Mouse (Mus musculus) stomach, embryonic 16.5 days (tissue): Measurements from ENCODE around the gene Jph2. TPM values are rescaled to one million over a fixed set of nuclear protein-coding genes. Genes with fewer than 3 reads are reported as not detected.
A peak's percentile ranks its signal among the peaks of the same experiment; 100 is the strongest.

ENCODE experiments used
- ATAC-seq: fragments of 200-750 bp; cut with Nextera tagmentation; 2 replicates; pipeline ENCODE4 v1.8.0; 2017; ENCODE audit warnings: moderate number of reproducible peaks, moderate TSS enrichment; ENCODE audit not compliant: insufficient read depth, low FRiP score
- H3K27ac ChIP-seq: fragments of 300-500 bp; sonication (generic); 2 replicates; pipeline ENCODE4 v1.5.1; 2014; ENCODE audit warnings: low read length
- H3K27me3 ChIP-seq: fragments of 300-500 bp; sonication (generic); 2 replicates; pipeline ENCODE4 v1.6.1; 2014; ENCODE audit warnings: low read length, control low read depth, mixed read lengths; ENCODE audit not compliant: control insufficient read depth, insufficient read depth
- H3K36me3 ChIP-seq: fragments of 300-500 bp; sonication (generic); 2 replicates; pipeline ENCODE4 v1.6.1; 2014; ENCODE audit warnings: low read length; ENCODE audit not compliant: control insufficient read depth, insufficient read depth
- H3K4me1 ChIP-seq: fragments of 300-500 bp; sonication (generic); 2 replicates; pipeline ENCODE4 v1.6.1; 2014; ENCODE audit warnings: low read length, control low read depth, mixed read lengths; ENCODE audit not compliant: control insufficient read depth, insufficient read depth
- H3K4me2 ChIP-seq: fragments of 300-500 bp; sonication (generic); 2 replicates; pipeline ENCODE4 v1.6.1; 2014; ENCODE audit warnings: low read depth, low read length, mixed read lengths
- H3K4me3 ChIP-seq: fragments of 300-500 bp; sonication (generic); replicated peaks from 2 replicates; pipeline ENCODE4 v1.5.1; 2014; ENCODE audit warnings: mild to moderate bottlenecking, low read length
- H3K9ac ChIP-seq: fragments of 300-500 bp; sonication (generic); 2 replicates; pipeline ENCODE4 v1.6.1; 2014; ENCODE audit warnings: low read length
- H3K9me3 ChIP-seq: fragments of 300-500 bp; sonication (generic); replicated peaks from 2 replicates; pipeline ENCODE4 v1.6.1; 2016; ENCODE audit warnings: low read length, control low read depth; ENCODE audit not compliant: control insufficient read depth
- WGBS: fragments of 180-500 bp; shearing (Covaris S2); extraction: QIAGEN DNeasy Blood & Tissue Kit; methylation state at CpG from one replicate; pipeline ENCODE4 v1.1.7; 2014; 5-methylcytosine and 5-hydroxymethylcytosine counted together
- polyA plus RNA-seq: library from polyadenylated mRNA; unstranded; fragments of >200 nt; fragmentation: Nextera tagmentation; extraction: Ambion mirVana; gene quantifications from 2 replicates; pipeline ENCODE4 v1.2.1, GENCODE M21; 2015

Jph2 gene
- 8.5 and 11.2 TPM in 2 replicates for polyA plus RNA-seq

DNA sequence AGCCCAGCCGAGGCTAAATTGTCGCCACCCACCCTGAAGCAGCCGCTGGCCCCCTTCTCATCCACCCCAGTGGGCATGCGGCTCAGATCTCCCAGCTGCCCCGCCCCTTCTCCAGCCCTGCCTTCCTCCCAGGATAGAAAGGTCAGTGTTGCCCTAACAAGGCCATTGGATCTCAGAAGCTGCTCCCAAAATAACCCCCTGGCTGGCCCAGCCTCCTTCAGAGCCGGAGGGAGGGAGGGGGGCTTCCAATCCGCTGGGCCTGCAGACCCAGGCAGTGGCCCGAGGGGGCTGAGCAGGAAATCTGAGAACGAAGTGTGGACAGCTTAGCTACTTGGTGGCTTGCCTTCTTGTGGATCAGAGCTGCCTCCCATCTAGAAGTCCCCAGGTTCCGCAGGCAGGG, at the start of gene Jph2:
TSS of gene Jph2 (minus strand) at position 89 of the 400 bp plus-strand sequence.
- H3K27ac ChIP-seq, result peak within 1 kb of the TSS; percentile 84
- H3K36me3 ChIP-seq, result no peaks in the 10 kb centered on the region
- H3K9ac ChIP-seq, result peak within 1 kb of the TSS; percentile 68
- H3K4me2 ChIP-seq, result peak within 1 kb of the TSS; percentile 47
- peaks cover 17% of the 10 kb centered on the region for H3K4me1 ChIP-seq
- ATAC-seq, result peak; percentile 83
- peak within 1 kb of the TSS; percentile 47 for H3K4me3 ChIP-seq
- no peaks in the 10 kb centered on the region for H3K27me3 ChIP-seq
- 8% methylated on average over 10 of the region's 10 CpGs for WGBS
- H3K9me3 ChIP-seq, result no peaks in the 10 kb centered on the region

DNA sequence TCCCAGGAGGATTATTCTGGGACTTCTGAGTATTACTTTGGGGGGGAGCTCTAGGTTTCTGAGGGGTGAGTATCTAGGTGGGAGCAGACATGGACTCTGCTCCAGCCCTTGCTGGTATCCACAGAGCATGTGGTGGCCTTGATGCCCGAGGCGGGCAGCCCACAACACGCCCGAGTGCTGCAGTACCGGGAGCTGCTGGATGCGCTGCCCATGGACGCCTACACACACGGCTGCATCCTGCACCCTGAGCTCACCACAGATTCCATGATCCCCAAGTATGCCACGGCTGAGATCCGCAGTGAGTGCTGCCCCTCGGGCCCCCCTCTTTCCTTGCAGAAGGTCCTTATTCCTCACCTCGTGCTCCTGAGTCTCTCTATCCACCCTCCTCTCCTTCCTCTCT, 49.6 kb upstream of the Jph2 start:
- no peaks in the 10 kb centered on the region for H3K27me3 ChIP-seq
- no peak for ATAC-seq
- H3K4me3 ChIP-seq, result no peak overlapping the region
- H3K27ac ChIP-seq, result no peak overlapping the region
- H3K9me3 ChIP-seq, result no peaks in the 10 kb centered on the region
- no peak overlapping the region for H3K4me2 ChIP-seq
- H3K36me3 ChIP-seq, result no peaks in the 10 kb centered on the region
- 78% methylated on average over 12 of the region's 12 CpGs for WGBS
- no peaks in the 10 kb centered on the region for H3K4me1 ChIP-seq
- no peak overlapping the region for H3K9ac ChIP-seq

DNA sequence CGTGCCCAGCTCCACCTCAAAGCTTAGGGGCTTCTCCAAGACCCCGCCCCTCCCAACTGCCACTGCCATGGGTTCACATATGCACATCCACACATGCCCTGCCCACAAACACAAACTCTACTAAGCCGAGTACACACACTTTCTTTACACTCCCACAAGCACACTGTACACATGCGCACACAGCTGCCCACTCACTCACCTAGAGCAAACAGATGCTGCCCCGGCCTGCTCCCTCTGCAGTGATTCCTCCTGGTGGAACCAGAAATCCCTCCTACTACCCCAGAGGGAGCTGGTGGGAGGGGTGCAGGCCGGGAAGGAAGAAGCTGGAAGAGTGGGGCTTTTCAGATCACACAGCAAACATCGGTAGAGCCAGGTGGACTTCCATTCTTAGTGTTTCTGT, 46.2 kb upstream of the Jph2 start:
- Histone ChIP-seq H3K4me2 (no peak overlapping the region), H3K4me1 (no peaks in the 10 kb centered on the region), H3K27ac (no peak overlapping the region), H3K9me3 (no peaks in the 10 kb centered on the region), H3K27me3 (no peaks in the 10 kb centered on the region), H3K9ac (no peak overlapping the region), H3K4me3 (no peak overlapping the region), H3K36me3 (no peaks in the 10 kb centered on the region)
- WGBS, result 44% methylated on average over 7 of the region's 7 CpGs
- ATAC-seq, result peak; percentile 44; the same call in 1 of the 2 replicates

DNA sequence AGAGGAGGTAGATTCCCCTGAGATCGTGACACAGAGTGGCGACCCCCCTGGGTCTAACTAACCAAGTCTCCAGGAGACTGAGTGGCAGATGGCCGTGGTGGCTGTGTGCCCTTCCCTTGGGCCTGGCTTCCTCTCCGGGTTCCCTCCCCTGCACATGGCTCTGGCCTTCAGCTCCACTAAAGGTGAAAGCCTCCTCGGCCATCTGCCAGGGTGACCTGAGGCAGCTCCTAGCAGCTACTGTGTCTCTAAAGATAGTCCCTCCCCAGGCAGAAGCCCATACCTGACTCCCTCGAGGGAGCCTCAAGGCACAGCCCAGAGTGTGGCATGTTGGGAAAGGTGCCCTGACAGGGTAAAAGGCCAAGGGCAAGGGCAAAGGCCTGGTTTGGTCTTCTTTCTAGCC, 45.8 kb upstream of the Jph2 start:
- Histone ChIP-seq H3K4me3 (no peak overlapping the region), H3K9ac (no peak overlapping the region), H3K36me3 (no peaks in the 10 kb centered on the region), H3K27ac (no peak overlapping the region), H3K4me2 (no peak overlapping the region), H3K4me1 (no peaks in the 10 kb centered on the region), H3K27me3 (no peaks in the 10 kb centered on the region), H3K9me3 (no peaks in the 10 kb centered on the region)
- ATAC-seq, result no peak
- whole genome bisulfite sequencing, result 59% methylated on average over 6 of the region's 6 CpGs

DNA sequence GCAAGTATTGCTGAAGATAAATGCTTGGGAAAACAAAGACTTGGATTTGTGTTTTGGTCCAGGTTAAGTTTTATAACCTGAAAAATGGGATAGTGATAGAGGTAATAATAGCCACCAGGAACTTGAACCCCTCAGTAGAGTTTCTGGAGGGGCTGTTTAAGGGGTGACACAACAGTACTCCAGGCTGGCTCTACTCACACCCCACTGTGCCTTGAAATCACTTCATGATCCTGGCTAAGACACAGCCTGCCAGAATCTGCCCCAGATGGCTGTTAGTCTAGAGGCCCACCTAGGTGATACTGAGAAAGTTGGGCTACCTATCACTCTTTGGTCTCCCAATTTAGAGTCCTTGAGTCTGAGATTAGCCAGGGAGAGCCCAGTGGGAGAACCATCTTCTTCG, 41.7 kb upstream of the Jph2 start:
- Histone ChIP-seq H3K9me3 (no peaks in the 10 kb centered on the region), H3K4me3 (0 out of 2 replicates have a peak overlapping the region, but pooled peaks have one; percentile 37), H3K4me1 (no peaks in the 10 kb centered on the region), H3K36me3 (no peaks in the 10 kb centered on the region), H3K27ac (no peak overlapping the region), H3K27me3 (no peaks in the 10 kb centered on the region), H3K4me2 (no peak overlapping the region), H3K9ac (no peak overlapping the region)
- ATAC-seq, result no peak
- 54% methylated on average over 1 of the region's 1 CpGs for WGBS

DNA sequence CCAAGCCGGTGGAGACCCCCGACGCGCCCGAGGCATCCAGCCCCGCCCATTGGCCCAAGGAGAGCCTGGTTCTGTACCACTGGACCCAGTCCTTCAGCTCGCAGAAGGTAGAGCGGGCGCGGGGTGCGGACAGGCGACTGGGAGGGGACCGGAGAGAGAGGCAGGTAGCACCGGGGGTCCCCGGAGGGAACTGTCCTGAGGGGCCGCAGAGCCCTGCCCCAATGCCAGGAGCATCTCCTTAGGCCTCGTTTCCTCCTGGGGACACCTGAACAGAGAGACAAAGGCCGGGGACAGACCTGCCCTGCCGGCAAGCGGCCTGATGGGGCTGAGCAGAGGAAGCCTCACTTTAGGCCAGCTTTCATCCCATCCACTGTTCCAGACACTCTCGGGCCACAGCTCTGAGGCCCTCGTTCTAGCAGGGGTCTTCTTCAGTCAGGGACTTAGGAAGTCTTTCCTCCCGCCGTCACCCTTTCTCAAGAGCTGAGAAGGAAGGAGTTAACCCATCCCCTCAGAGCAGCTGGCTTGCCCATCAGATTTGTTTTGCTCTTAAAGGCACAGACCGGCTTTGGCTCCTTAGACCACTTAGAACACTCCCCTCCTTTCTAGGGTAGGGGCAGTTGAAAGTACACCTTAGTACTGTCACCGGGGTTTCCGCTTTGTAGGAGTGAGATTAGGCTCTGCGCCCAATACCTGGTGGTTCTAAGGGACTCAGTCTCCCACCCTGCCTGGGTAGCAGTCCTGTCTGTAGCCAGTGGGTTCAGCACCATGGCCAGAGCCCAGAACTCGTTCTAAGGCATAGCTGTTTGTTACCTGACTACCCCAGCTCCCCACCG, 41.0 kb upstream of the Jph2 start:
- WGBS, result 3% methylated on average over 30 of the region's 30 CpGs

DNA sequence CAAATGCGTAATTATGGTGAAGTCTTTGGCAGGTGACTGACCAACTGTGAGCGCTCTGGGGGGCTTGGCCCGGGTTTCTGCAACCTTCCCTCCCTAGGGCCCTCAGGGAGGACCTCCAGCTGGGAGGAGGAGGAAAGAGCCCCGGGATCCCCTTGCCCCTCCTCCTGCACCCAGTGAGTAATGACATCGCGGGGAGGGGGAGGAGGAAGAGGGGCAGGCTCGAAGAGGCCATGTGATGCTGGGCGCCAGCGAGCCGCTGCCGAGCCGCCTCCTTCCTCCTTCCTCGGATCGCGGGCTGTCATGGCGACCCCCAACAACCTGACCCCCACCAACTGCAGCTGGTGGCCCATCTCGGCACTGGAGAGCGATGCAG, 40.4 kb upstream of the Jph2 start, which contains the start of gene Gdap1l1:
TSS of gene Gdap1l1 (plus strand) at position 231 of the 373 bp plus-strand sequence.
- Histone ChIP-seq H3K9me3 (no peaks in the 10 kb centered on the region), H3K27ac (no peak within 1 kb of the TSS), H3K9ac (0 out of 2 replicates have a peak within 1 kb of the TSS, but pooled peaks have one; percentile 4), H3K4me2 (peak within 1 kb of the TSS; percentile 44), H3K27me3 (no peaks in the 10 kb centered on the region), H3K36me3 (no peaks in the 10 kb centered on the region), H3K4me1 (no peaks in the 10 kb centered on the region), H3K4me3 (peak within 1 kb of the TSS; percentile 37)
- 0 out of 2 replicates have a peak, but pooled peaks have one; percentile 25 for ATAC-seq
- WGBS, result 1% methylated on average over 16 of the region's 18 CpGs

More for the DNA sequence above, 41.0 kb upstream of the Jph2 start:
- H3K4me3 ChIP-seq, result peak overlapping the region; percentile 37
- H3K4me2 ChIP-seq, result peak overlapping the region; percentile 44
- H3K9ac ChIP-seq, result 0 out of 2 replicates have a peak overlapping the region, but pooled peaks have one; percentile 4
- H3K27me3 ChIP-seq, result no peaks in the 10 kb centered on the region
- H3K9me3 ChIP-seq, result no peaks in the 10 kb centered on the region
- no peaks in the 10 kb centered on the region for H3K4me1 ChIP-seq
- no peaks in the 10 kb centered on the region for H3K36me3 ChIP-seq
- no peak overlapping the region for H3K27ac ChIP-seq
- ATAC-seq, result peak; percentile 31; the same call in 1 of the 2 replicates

DNA sequence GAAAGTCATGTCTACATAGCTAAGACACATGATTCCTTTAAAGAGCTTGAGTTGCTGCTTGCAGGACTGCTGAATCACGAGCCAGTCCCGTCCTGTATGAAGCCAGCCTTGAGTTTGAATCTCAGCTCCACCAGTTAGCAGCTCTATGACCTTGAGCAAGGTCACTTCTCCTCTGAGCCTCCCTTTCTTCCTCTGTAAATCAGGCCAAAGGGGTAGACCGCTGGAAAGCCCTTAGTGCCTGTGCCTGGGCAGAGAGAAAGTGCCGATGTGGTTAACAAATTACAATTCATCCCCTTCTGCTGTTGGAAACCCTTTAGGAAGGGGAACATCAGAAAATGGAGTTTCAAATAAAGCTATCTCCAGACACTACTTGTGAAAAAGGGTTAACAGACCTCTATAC, 40.0 kb upstream of the Jph2 start:
- WGBS, result 43% methylated on average over 4 of the region's 4 CpGs
- peak overlapping the region; percentile 44 for H3K4me2 ChIP-seq
- no peaks in the 10 kb centered on the region for H3K27me3 ChIP-seq
- H3K9ac ChIP-seq, result no peak overlapping the region
- H3K36me3 ChIP-seq, result no peaks in the 10 kb centered on the region
- no peaks in the 10 kb centered on the region for H3K4me1 ChIP-seq
- H3K27ac ChIP-seq, result no peak overlapping the region
- H3K4me3 ChIP-seq, result peak overlapping the region; percentile 37
- H3K9me3 ChIP-seq, result no peaks in the 10 kb centered on the region
- ATAC-seq, result no peak

DNA sequence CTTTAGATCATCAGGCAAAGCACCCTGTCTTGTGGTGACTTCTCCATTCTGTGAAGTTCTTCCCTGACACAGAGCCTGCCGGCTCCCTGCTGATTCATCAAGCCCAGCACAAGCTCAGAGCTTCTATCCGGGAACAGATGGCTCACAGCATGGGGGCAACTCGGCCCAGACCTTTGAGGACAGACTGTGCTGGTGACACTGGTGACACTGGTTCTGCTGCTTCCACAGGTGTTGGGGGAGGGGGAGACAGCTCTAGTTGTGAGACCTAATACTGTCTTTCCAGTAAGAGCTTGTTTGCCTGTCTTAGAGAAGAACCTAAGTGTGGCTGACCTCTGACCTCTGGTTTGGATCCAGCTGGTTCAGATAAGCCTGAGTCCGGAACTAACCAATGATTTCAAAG, 36.2 kb upstream of the Jph2 start:
- no peak overlapping the region for H3K4me2 ChIP-seq
- ATAC-seq, result no peak
- H3K36me3 ChIP-seq, result no peaks in the 10 kb centered on the region
- H3K27me3 ChIP-seq, result no peaks in the 10 kb centered on the region
- peaks cover 4% of the 10 kb centered on the region; the same call in 1 of the 2 replicates for H3K4me1 ChIP-seq
- WGBS, result 14% methylated on average over 4 of the region's 4 CpGs
- no peak overlapping the region for H3K4me3 ChIP-seq
- no peak overlapping the region for H3K9ac ChIP-seq
- H3K27ac ChIP-seq, result no peak overlapping the region
- H3K9me3 ChIP-seq, result no peaks in the 10 kb centered on the region
